27 mouse cellular contexts compared by ENCODE assay signal in the genomic region with DNA sequence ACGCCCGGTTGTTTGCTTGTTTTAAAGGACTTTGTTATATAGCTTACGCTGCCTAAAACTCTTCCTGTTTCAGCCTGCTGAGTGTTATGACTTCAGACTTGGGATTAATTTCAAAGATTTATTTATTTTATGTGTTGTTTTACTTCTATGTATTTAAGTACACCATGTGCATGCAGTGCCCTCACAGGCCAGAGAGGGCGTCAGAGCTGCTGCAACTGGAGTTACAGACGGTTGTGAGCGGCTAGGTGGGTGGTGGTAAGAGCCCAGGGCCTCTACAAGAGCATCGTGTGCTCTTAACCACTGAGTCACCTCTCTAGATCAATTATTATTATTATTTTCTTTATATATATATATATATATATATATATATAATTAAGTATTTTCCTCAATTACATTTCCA. TPM values are rescaled to one million over a fixed set of nuclear protein-coding genes. Genes with fewer than 3 reads are reported as not detected.
DNase-seq lines count a peak whose midpoint lies in the region; ATAC-seq and TF ChIP-seq lines count a peak whose summit lies in the region.
"Had no signal": no experiment of that assay in that cellular context is flagged by ENCODE, and none has a peak within 500 bp of the region (broad histone marks: within the 10 kb centered on the region; RNA-seq: fewer than 3 reads in every experiment).

No protein-coding gene starts in this region.

- no peak for DNase-seq in lung, adult 2 months
- DNase-seq in lung, postnatal 14 days: no peak
- peak; percentile 72 for DNase-seq in ZHBTc4 (ENCODE audit: low read depth, low spot score)
- no peak for DNase-seq in kidney, adult 18-20 months
- no peak for DNase-seq in cerebellum, adult 11 months
- DNase-seq: adrenal gland, postnatal 14 days; cerebellum, postnatal 14 days; gastrocnemius, postnatal 36 days; heart, postnatal 4 days; kidney, postnatal 36 days; layer of hippocampus, adult 9-11 months; lung, adult 18-20 months; lung, postnatal 4 days; retina, postnatal 1 day had no signal

- H3K4me2 ChIP-seq in intestine, postnatal 0 days (replicated peaks; ENCODE audit: low read depth): no peak overlapping the region
- H3K4me2 ChIP-seq in intestine, embryonic 16.5 days (ENCODE audit: low read depth, low read length): no peak overlapping the region
- H3K4me2 ChIP-seq: hindbrain, embryonic 14.5 days; kidney, embryonic 15.5 days; limb, embryonic 13.5 days; neural tube, embryonic 13.5 days had no signal

- H3K9ac ChIP-seq in intestine, postnatal 0 days (ENCODE audit: low read depth, low read length): no peak overlapping the region
- H3K9ac ChIP-seq in intestine, embryonic 16.5 days (ENCODE audit: low read depth, low read length): no peak overlapping the region
- H3K9ac ChIP-seq: hindbrain, embryonic 14.5 days; kidney, embryonic 15.5 days; limb, embryonic 13.5 days; neural tube, embryonic 13.5 days had no signal

- TF ChIP-seq CTCF in intestine, postnatal 0 days (IDR thresholded peaks at IDR 0.05; ENCODE audit: low read depth): peak; percentile 16; the same call in 1 of the 2 replicates
- TF ChIP-seq CTCF in lung, adult 2 months (IDR thresholded peaks at IDR 0.05; ENCODE audit: insufficient read depth, low read length): peak; percentile 12; the same call in 1 of the 2 replicates
- TF ChIP-seq CTCF in E14TG2a.4 (conservative IDR thresholded peaks at IDR 0.05; ENCODE audit: low read length): peak; percentile 50

- no peaks in the 10 kb centered on the region for H3K9me3 ChIP-seq in intestine, postnatal 0 days (ENCODE audit: control insufficient read depth)
- H3K9me3 ChIP-seq in intestine, embryonic 16.5 days (ENCODE audit: control insufficient read depth, low read length): no peaks in the 10 kb centered on the region
- no peaks in the 10 kb centered on the region for H3K9me3 ChIP-seq in E14TG2a.4 (ENCODE audit: low read length)
- H3K9me3 ChIP-seq: G1E; heart, embryonic 10.5 days; kidney, embryonic 15.5 days; limb, embryonic 13.5 days; neural tube, embryonic 13.5 days had no signal

- H3K4me3 ChIP-seq in intestine, postnatal 0 days (ENCODE audit: low read depth, low read length): no peak overlapping the region
- H3K4me3 ChIP-seq in intestine, embryonic 16.5 days (ENCODE audit: low read length): no peak overlapping the region
- H3K4me3 ChIP-seq in lung, adult 2 months (replicated peaks; ENCODE audit: extremely low read depth, low read depth, low read length): no peak overlapping the region
- no peak overlapping the region for H3K4me3 ChIP-seq in E14TG2a.4 (replicated peaks; ENCODE audit: low read length)
- H3K4me3 ChIP-seq: heart, embryonic 10.5 days; kidney, embryonic 15.5 days; limb, embryonic 13.5 days; myocyte; neural tube, embryonic 13.5 days had no signal

- no peak for TF ChIP-seq POLR2A in lung, adult 2 months (IDR thresholded peaks at IDR 0.05; ENCODE audit: borderline replicate concordance, extremely low read depth, low read depth, low read length)

- H3K27me3 ChIP-seq in intestine, postnatal 0 days (replicated peaks; ENCODE audit: control insufficient read depth, insufficient read depth, low read length): no peaks in the 10 kb centered on the region
- H3K27me3 ChIP-seq in intestine, embryonic 16.5 days (replicated peaks; ENCODE audit: control insufficient read depth, insufficient read depth, low read length): no peaks in the 10 kb centered on the region
- H3K27me3 ChIP-seq in E14TG2a.4 (ENCODE audit: insufficient read depth, low read length): no peaks in the 10 kb centered on the region
- H3K27me3 ChIP-seq: kidney, embryonic 15.5 days; limb, embryonic 13.5 days; neural tube, embryonic 13.5 days had no signal

- ATAC-seq in intestine, postnatal 0 days: no peak
- ATAC-seq in intestine, embryonic 16.5 days: no peak
- ATAC-seq: inflammation-experienced regulatory T-cells, adult 6 months; midbrain, embryonic 16.5 days had no signal

- H3K36me3 ChIP-seq in intestine, postnatal 0 days (ENCODE audit: control insufficient read depth, insufficient read depth): peaks cover 49% of the 10 kb centered on the region
- H3K36me3 ChIP-seq in intestine, embryonic 16.5 days (ENCODE audit: control insufficient read depth, insufficient read depth, low read length): peaks cover 8% of the 10 kb centered on the region
- peaks cover 75% of the 10 kb centered on the region for H3K36me3 ChIP-seq in E14TG2a.4 (ENCODE audit: insufficient read depth, low read length)

- WGBS in intestine, postnatal 0 days: 88% methylated on average over 7 of the region's 7 CpGs
- WGBS in intestine, embryonic 16.5 days: 88% methylated on average over 7 of the region's 7 CpGs
- WGBS in lung, adult 2 months: 89% methylated on average over 7 of the region's 7 CpGs

- no peaks in the 10 kb centered on the region for H3K4me1 ChIP-seq in intestine, postnatal 0 days (replicated peaks; ENCODE audit: control insufficient read depth, insufficient read depth, low read length)
- H3K4me1 ChIP-seq in intestine, embryonic 16.5 days (ENCODE audit: control insufficient read depth, insufficient read depth, low read length): no peaks in the 10 kb centered on the region
- H3K4me1 ChIP-seq in lung, adult 2 months (ENCODE audit: control insufficient read depth, insufficient read depth, low read length): no peaks in the 10 kb centered on the region
- peaks cover 5% of the 10 kb centered on the region for H3K4me1 ChIP-seq in E14TG2a.4 (replicated peaks; ENCODE audit: low read depth, low read length)
- H3K4me1 ChIP-seq: heart, embryonic 10.5 days; kidney, embryonic 15.5 days; limb, embryonic 13.5 days; neural tube, embryonic 13.5 days had no signal

- no peak overlapping the region for H3K27ac ChIP-seq in intestine, postnatal 0 days (ENCODE audit: low read depth, low read length)
- no peak overlapping the region for H3K27ac ChIP-seq in intestine, embryonic 16.5 days (ENCODE audit: low read length)
- H3K27ac ChIP-seq: heart, embryonic 10.5 days; hindbrain, embryonic 14.5 days; kidney, embryonic 15.5 days; limb, embryonic 13.5 days; neural tube, embryonic 13.5 days had no signal

RNA-seq across cellular contexts. Expression of gene Rabggtb, which starts 13.5 kb away (rescaled TPM):
- polyA plus RNA-seq in intestine, postnatal 0 days (2015; fragmentation: Nextera tagmentation; extraction: Ambion mirVana): 36.3 and 36.7 TPM in 2 replicates
- 49.4 and 54.2 TPM in 2 replicates for polyA plus RNA-seq in intestine, embryonic 16.5 days (2015; fragmentation: Nextera tagmentation; extraction: Ambion mirVana)
- 22.4 and 29.7 TPM in 2 replicates for polyA plus RNA-seq in lung, adult 2 months (2012; rRNA removed)

RNA-seq across cellular contexts. Expression of gene Acadm, which starts 18.1 kb away (rescaled TPM):
- 148 and 153 TPM in 2 replicates for polyA plus RNA-seq in intestine, postnatal 0 days (2015; fragmentation: Nextera tagmentation; extraction: Ambion mirVana)
- 146 and 152 TPM in 2 replicates for polyA plus RNA-seq in intestine, embryonic 16.5 days (2015; fragmentation: Nextera tagmentation; extraction: Ambion mirVana)
- 27.1 and 62.3 TPM in 2 replicates for polyA plus RNA-seq in lung, adult 2 months (2012; rRNA removed)

RNA-seq across cellular contexts. Expression of gene Msh4, which starts 20.4 kb away (rescaled TPM):
- 0.04 and 0.05 TPM in 2 replicates for polyA plus RNA-seq in intestine, postnatal 0 days (2015; fragmentation: Nextera tagmentation; extraction: Ambion mirVana)
- polyA plus RNA-seq in intestine, embryonic 16.5 days (2015; fragmentation: Nextera tagmentation; extraction: Ambion mirVana): 0.06 and 0.07 TPM in 2 replicates
- polyA plus RNA-seq in lung, adult 2 months (2012; rRNA removed): 0.05 and 0.06 TPM in 2 replicates
- polyA plus RNA-seq: embryonic facial prominence, embryonic 11.5 days; G1E had no signal

RNA-seq across cellular contexts. Expression of gene Slc44a5, which starts 46.9 kb away (rescaled TPM):
- 0.43 and 0.51 TPM in 2 replicates for polyA plus RNA-seq in intestine, postnatal 0 days (2015; fragmentation: Nextera tagmentation; extraction: Ambion mirVana)
- 0.56 and 0.59 TPM in 2 replicates for polyA plus RNA-seq in intestine, embryonic 16.5 days (2015; fragmentation: Nextera tagmentation; extraction: Ambion mirVana)
- 0.05 TPM in 1 of 2 replicates, not detected in the other for polyA plus RNA-seq in lung, adult 2 months (2012; rRNA removed)
- polyA plus RNA-seq: G1E; inflammation-experienced regulatory T-cells, adult 6 months; myocyte had no signal
